Mouse (Mus musculus): ENCODE results near the gene Cd300ld3.

Gene Cd300ld3

DNA sequence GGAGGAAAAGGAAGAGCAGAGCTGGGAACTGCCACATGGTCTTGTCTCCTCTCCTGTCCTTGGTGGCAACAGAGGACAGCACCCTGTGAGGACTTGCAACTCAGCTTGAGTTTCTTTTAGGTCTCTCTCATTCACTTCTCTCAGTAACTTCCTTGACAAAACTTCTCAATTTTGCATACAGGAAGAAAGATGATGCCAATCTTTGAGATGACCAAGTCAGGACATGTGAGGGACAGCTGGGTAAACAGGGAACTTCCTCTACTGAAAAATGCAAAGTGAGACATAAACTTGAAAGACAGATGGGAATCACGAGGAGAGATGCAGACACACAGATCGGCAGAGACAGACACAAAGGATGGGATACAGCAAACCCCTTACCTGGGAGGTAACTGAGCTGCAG is at the start of gene Cd300ld3:
TSS of gene Cd300ld3 (minus strand) at position 151 of the 400 bp plus-strand sequence.
- DNase-seq: no peak

DNA sequence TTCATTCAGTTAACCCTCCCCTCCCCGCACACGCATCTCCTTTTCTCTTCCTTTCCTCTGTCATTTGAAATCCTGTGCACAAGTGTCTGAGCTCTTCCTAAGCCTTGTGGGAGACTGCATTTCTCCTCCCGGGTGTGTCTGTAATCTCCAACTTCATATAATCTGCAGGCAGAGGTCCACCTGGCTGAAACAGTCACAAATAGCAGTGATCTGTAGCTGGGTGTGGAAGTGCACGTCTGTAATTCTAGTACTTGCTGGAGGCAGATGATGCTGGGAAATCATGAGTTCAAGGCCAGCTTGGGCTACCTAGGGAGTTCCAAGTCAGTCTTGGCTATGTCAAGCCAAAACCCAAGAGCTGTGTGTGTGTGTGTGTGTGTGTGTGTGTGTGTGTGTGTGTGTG is 43.9 kb upstream of the Cd300ld3 start:
- DNase-seq: no peak

DNA sequence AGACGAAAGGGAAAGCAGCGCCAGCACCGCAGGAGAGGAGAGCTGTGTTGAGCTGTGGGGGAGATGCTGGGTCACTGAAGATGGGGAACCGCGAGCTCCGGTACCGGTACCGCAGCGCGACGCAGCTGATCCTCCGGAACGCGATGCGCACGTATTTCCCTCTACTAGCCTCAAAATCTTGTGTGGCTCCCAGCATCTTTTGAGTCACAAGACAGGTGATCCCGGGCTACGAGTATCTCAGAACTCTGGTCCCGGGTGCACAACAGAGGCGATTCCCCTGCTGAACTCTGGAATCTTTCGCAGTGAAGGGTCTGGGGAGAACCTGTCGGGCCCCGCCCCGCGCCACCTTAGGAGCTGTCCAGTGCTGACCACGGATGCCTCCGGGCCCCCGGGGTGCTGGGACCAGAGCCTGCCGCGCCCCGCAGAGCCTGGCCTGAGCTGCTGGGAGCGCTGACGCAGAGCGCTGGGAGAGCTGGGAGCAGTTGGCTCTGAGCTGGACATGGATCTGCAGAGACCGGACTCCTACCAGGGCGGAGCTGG is 43.2 kb upstream of the Cd300ld3 start, which contains the start of gene Rab37:
TSS of gene Rab37 (plus strand) at position 70 of the 540 bp plus-strand sequence.
- DNase-seq: no peak

DNA sequence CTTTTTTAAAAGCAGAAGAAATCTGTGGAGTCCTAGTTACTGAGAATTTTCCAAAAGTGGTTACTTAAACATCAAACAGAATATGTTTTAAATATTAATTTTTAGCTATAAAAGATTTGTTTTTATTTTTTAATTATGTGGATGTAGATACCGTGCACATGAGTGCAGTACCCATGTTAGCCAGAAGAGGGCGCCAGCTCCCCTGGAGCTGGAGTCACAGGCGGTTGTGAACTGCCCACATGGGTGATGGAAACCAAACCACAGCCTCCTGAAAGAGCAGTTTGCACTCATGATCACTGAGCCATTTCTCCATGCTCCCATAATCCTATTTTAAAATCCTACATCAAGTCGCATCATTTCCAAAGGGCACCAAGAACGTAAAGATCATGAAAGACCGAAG is 41.6 kb upstream of the Cd300ld3 start:
- no peak for DNase-seq

DNA sequence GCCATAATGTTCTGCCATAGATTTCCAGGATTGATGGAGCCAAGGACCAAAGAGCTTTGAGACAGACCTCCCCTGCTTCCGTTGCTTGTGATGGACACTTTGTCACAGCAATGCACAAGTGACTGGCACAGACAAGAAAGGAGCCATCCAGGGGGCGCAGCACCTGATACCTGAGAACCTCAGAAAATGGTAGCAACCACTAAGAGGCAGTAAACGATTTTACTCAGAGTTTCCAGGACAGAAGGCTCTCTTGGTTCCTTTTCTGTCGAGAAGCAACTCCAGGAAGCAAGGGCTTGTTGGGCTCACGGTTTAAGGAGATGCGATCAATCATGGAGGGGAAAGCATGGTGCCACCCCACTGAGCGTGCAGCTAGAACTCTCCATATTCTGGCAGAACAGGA is 38.0 kb upstream of the Cd300ld3 start:
- DNase-seq: no peak

DNA sequence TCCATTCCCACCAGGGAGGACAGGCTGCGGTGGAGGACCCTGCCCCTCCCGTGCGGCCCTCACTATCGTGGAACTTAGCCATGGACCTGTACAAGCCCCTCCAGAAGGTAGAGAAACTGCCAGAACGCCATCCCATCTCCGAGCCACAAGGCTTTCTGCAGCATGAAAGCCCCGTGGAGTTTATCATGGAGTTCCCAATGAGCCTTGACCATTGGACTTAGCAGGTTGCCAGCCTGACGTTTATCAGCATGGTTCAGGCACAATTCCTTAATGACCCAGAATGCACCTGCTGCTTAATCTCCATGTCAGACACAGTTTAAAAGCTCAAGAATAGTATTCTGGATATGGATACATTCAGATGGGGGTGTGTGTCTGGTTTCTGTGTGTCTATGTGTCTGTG is 36.9 kb upstream of the Cd300ld3 start:
- no peak for DNase-seq

DNA sequence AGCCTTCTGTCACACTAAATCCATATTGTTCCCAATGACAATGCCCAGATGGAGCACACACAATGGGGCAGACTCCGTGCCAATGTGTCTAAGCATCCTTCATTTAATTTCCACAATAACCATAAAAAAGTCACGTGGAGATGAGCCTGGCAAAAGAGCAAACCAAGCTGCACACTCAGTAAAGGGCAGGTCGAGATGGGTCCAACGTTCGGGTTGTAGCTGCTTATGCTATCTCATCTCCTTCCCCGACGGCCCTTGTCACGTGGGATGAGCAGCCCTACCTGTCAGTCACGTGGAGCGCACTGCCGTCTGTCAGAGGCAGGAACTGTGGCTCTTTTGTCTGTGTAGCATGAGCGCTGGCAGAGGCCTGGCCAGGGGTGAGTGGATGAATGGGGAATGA is 36.4 kb upstream of the Cd300ld3 start:
- DNase-seq: no peak

DNA sequence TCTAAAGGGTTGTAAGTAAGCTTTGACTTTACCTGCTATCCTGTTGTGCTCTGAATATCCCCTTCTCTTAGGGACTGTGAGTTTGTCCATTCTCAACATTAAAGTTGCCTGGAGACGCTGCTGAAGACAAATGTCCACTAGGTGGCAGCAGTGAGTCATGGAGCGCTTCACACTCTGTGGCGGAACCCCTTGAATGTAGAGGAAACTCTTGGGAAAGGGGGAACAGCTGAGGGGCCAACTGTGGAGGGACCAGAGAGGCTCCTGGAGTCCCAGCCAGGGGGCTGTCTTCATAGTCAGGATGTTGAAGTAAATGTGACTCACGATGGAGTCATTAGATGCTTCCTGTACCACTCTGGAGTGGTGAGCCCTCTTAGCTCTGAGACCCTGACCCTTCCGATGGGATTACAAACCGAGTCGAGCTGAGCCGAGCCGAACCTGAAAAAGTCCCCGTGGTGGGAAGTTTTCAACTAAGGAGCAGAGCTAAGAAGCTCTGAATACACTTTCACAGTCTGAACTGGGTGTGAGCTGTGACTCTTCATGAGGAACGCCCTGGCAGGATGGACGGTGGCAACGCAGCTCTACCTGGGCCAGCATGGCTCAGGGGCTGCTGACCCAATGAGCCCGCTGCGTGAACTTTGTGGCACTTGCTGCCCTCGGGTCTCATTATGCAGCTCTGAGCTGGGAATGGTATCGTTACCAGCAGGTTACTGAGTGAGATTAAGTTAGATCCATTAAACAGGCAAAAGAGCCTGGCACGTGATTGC is 35.3 kb upstream of the Cd300ld3 start:
- DNase-seq: peak; percentile 19 to 72

DNA sequence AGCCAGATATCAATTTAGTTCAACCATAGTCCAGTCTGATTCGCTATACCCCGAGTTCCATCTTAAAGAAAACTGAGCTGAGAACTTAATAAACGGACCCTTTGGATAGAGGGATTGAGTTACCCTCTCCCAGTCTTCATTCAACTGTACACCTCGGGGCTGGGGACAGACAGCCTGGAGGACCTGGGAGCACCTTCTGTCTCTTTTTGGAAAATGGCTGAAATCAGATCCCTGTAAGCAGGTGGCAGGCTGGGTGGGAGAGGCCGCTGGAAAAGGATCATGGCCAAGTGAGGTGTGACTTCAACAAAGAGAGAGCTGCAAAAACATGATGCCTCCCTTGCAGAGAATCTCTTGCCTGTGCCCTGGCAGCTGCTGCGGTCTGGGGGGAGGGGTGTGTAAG is 34.0 kb upstream of the Cd300ld3 start:
- DNase-seq: no peak

DNA sequence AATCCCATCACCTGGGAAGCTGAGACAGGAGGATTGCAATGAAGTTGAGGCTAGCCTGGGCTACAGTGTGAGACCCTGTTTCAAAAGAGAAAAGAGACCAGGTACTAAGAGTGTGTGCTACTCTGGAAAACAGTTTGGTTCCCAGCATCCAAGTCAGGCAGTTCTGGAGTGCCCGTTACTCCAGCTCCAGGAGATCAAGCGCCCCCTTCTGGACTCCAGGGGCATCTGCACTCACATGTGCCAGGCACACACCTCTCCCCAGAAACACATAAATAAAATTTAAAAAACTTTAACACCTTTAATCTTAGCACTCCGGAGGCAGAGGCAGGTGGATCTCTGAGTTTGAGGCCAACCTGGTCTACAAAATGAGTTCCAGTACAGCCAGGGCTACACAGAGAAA is 33.2 kb upstream of the Cd300ld3 start:
- DNase-seq: no peak

DNA sequence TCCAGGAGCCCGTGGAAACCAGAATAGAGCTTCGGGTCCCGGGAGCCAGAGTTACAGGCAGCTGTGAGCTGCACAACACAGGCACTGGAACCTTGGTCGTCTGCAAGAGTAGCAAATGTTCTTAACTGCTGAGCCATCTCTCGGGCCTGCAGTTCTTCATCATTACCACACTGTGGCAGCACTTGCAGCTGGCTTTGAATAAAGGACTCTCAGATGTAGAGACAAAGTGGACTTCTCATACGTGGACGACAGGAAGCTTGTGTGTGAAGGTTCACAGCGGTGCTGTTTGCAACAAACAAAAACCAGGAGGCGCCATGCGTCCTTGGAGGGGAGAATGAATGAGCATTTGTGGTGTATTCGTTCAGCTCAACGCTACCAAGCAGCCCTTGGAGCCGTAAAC is 32.7 kb upstream of the Cd300ld3 start:
- DNase-seq: peak; percentile 23 to 41

DNA sequence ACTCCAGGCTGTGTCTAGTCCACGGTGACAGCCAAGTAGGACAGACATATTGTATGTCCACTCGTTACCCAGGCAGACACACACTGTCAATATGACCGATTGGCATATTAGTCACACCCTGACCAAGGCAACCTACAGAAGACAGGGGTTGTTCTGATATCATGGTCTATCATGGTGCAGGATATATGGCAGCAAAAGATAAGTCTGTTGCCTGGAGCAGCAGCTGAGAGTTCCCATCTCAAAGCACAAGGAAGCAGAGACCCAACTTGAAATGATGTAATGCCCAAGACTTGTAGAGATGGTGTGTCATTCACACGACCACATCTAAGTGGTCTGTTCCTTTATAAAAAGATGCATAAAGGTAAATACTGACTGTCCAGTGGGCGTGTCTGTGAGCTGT is 30.5 kb upstream of the Cd300ld3 start:
- no peak for DNase-seq

DNA sequence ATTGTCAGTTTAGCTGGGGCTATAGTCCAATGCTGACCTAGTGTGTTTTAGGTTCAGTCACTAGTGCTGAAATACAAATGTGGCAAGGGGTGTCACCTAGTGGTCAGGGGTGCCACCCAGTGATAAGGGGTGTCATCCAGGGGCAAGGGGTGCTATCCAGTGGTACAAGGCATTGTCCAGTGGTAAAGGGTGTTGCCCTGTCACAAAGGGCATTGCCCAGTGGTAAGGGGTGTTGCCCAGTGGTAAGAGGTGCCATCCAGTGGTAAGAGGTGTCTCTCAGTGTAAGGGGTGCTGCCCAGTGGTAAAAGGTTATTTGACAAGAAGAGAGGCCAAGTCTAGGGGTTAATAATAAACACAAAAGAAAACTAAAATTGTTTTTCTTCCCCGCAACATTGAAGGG is 29.2 kb upstream of the Cd300ld3 start:
- DNase-seq: no peak

DNA sequence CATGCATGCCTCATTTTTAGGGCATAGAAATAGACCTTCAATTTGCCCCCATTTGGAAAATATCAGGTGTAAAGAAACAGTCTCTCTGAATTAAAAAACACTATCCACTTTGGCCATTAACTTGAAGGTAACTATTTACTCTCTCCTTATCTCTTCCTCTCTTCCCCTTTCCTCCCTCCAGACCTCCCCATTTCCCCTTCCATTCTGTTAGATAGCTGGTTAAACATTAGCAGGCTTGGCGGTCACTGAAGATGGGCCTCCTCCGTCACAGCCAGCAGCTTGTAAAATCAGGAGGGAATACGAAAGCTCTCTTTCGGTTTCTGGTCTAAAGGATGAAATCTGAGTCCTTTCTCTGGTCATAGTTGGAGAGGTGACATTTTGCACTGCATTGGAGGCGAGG is 27.6 kb upstream of the Cd300ld3 start:
- no peak for DNase-seq

DNA sequence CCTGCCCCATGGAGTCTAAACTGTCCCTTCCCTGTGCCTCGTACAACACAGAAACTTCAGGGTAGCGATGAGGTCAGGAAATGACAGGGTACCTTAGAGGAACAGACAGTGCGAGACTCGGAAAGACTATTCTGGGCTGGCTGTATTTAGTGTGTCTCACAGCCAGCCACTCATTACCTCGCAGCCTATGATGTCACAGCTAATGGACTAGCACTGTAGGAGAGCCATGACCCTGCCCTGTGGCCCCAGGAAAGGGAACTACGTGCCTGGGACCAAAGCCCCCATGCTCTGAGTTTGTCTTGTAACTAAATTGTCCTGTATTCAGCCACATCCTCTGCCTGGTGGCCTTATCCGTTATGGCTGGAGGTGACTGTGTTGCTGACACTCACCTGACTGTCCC is 27.2 kb upstream of the Cd300ld3 start:
- DNase-seq: no peak

DNA sequence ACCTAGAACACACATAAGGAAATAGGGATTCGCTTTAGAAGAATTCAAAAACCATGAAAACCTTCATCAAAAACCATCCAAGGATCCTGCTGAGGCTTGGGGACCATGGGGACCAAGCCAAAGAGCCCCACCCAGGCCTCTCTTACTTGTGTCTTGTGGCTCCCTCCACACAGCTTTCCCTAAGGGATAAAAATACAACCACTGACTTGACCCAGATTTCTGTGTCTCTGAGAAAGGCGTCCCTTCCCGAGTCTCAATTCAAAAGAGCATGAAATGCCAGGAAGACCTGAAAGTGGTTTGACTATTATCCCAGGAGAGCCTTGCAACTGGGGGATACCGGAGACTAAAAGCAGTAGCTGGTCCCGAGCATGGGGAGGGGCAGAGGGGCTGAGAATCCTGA is 24.8 kb upstream of the Cd300ld3 start:
- DNase-seq: no peak

DNA sequence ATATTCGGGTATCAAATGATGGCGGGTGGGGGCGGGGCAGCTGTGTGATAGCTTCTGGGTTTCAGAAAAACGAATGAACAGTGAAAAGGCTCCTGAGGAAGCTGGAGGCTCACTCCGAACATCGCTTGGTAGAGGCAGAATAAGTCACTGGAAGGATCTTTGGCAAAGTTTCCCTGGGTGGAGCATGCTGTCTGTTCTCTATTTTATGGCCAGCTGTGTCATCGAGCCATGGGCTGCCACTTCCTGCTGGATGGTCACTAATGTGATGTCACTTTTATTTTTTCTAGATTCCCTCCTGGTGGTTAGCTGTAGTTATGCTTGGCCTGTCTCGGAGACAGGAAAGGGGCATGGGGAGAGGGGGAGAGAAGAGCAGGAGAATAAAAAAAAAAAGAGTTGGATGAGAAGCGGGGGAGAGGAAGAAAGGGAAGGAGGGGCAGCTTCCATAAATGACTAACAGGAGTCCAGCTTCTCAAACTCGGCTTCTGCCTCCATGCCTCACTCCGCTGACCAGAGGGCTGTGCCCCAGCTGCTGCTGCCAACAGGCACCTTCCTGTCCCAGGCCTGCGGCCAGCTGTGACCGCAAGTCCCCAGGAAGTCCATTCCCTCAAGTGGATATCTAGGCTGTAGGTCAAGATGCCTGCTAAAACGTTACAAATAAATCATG is 23.6 kb upstream of the Cd300ld3 start:
- DNase-seq: no peak

DNA sequence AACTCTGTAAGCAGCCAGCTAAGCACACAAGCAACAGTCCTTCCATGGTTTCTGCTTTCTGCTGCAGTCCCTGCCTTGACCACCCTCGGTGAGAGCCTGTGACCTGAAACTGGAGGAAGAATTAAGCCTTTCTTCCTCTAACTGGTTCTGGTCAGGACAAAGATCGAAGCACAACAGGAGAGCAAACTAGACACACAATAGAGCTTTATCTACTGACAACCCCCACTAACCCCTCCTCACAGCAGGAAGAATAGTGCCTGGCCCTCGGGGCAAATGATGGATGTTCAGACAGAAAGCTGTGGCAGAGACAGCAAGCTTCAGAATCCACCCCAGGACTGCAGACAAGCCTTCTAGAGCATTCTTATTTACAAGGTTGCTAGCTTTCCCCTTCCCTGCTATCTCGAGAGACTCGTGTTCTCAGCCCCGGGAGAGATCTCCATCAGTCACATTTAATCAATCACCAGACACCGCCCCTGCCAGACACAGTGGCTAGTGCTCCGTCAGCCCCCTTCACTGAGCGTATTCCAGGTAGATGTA is 22.9 kb upstream of the Cd300ld3 start:
- DNase-seq: no peak

DNA sequence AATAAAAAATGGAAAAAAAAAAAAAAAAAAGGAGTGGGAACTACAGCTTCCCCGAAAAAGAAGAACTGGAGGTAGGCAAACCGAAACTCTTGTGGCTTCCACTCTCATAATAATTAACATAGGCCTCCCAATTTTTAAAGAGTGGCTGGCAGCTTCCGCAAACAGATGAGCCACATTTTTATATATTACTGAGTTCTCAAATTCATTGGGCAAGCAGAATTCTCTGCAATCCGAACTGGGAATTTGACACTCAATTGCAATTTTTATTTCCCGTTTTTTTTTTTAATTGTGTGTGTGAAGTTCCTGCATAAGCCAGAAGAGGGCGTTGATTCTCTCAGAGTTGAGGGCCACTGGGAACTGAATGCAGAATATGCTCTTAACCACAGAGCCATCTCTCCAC is 18.6 kb upstream of the Cd300ld3 start:
- DNase-seq: no peak

DNA sequence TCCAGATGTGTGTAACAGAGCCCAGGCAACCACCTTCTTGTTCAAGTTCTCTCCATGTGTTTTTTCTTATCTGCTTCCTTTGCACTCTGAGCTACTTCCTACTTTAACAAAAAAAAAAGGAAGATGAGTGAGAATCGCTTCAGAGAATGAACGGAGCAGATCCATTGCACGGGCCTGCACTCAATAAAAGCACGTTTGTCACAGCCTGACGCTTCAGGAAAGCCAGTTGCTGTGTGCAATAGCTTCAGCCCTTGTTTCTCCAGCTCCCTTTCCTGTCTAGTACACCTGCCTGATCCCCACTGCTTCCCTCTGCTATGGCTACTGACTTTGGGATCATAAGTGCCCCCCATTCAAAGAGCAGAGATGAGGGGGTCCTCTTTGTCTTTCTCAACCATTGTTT is 13.9 kb upstream of the Cd300ld3 start, which contains the start of gene Cd300e:
TSS of gene Cd300e (minus strand) at position 101 of the 400 bp plus-strand sequence.
- no peak for DNase-seq

DNA sequence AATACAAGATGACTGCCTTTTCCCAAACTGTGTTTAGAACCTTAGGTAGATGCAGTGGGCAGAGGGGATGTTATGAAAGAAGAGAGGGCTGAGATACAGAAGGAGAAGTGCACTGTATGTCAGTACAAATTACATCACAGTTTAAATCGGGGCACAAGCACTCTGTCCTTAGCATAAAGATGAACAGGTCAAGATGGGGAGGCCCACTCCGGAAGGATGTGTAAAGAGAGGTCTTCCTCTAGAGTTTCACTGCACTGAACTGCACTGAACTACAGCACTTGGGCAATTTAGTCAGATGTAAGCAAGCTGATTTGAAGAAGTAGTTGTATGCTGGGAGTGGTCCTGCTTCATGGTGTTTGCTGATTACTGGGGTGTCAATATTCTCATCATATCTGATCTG is 11.6 kb upstream of the Cd300ld3 start:
- DNase-seq: no peak

DNA sequence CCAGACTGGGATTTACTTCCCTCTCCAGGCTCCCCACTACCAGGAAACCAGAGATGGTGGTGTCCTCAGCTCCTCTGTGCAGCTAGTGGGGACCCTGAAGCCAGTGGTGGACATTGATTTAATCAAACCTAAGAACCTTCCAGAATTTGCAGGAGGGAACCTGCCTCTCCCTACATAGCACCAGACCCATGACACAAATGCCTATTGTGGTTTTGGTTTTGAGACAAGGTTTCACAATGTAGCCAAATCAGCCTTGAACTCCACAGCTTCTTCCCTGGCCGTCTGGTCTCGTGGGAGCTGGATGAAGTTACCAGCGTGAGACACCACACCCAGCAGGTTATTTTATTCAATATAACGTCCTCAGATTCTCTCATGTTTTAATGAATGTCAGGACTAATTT is 10.5 kb upstream of the Cd300ld3 start:
- no peak for DNase-seq

DNA sequence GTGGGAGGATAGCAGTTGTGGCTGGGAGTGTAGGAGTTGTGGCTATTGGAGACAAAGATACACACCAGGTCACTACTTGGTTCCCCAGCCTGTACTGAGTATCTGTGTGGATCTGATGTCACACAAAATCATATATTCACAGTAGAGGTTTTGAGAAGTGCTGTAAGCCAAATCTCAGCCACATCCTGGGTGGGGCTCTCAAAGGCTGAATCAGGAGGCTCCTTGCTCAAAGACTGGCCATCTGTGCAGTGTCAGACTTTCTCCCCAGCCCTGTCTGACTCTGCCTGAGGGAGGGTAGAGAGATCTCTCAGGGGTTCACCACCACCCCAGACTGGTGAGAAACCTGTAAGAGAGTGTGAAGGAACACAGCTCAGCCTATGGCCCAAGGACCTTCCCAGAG is 6.3 kb upstream of the Cd300ld3 start:
- DNase-seq: no peak

DNA sequence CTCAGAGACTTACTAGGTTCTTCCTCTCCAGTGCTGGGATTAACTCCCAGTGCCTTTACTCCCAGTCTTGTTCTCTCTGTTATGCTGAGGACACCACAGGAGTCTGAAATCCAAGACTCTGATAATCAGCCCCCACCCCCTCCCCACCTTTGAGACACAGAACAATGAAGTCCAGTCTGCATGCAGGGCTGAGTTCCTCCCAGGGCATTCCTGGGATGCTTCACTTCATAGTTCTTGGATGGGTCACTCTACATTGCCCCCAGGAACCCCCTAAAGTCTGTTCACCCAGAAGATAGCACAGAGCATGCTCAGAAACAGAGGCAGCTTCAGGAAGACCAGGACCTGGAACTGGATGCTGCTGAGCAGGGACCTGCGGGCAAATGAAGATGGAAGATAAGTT is 4.8 kb upstream of the Cd300ld3 start:
- no peak for DNase-seq

All from spleen, adult 18-20 months (tissue).